Mouse (Mus musculus) limb, embryonic 13.5 days (tissue): ENCODE data around the gene Ptprg. TPM values are rescaled to one million over a fixed set of nuclear protein-coding genes. Genes with fewer than 3 reads are reported as not detected.
"Not testable (repeated sequence)": the region's sequence is repeated elsewhere in the genome, so short reads cannot be mapped to it uniquely, and the experiment has no call there.

Experiments
- ATAC-seq: fragments of 200-750 bp; cut with Nextera tagmentation; 2 replicates; pipeline ENCODE4 v1.8.0; 2017; ENCODE audit warnings: low read depth, moderate number of reproducible peaks, moderate TSS enrichment; ENCODE audit not compliant: low FRiP score
- H3K27ac ChIP-seq: fragments of 300-500 bp; sonication (generic); 2 replicates; pipeline ENCODE4 v1.5.1; 2015; ENCODE audit warnings: inconsistent platforms, mild to moderate bottlenecking, moderate library complexity
- H3K27me3 ChIP-seq: fragments of 300-500 bp; sonication (generic); 2 replicates; pipeline ENCODE4 v1.6.1; 2015; ENCODE audit warnings: mild to moderate bottlenecking, inconsistent platforms
- H3K36me3 ChIP-seq: fragments of 300-500 bp; sonication (generic); 2 replicates; pipeline ENCODE4 v1.6.1; 2015; ENCODE audit warnings: inconsistent platforms, mild to moderate bottlenecking, moderate library complexity
- H3K4me1 ChIP-seq: fragments of 300-500 bp; sonication (generic); 2 replicates; pipeline ENCODE4 v1.6.1; 2015; ENCODE audit warnings: inconsistent platforms
- H3K4me2 ChIP-seq: fragments of 300-500 bp; sonication (generic); replicated peaks from 2 replicates; pipeline ENCODE4 v1.6.1; 2015; ENCODE audit warnings: inconsistent platforms, mild to moderate bottlenecking, moderate library complexity
- H3K4me3 ChIP-seq: fragments of 300-500 bp; sonication (generic); 2 replicates; pipeline ENCODE4 v1.5.1; 2015; ENCODE audit warnings: moderate library complexity, mild to moderate bottlenecking, inconsistent platforms
- H3K9ac ChIP-seq: fragments of 300-500 bp; sonication (generic); 2 replicates; pipeline ENCODE4 v1.6.1; 2015; ENCODE audit warnings: mild to moderate bottlenecking, inconsistent platforms
- H3K9me3 ChIP-seq: fragments of 300-500 bp; sonication (generic); 2 replicates; pipeline ENCODE4 v1.6.1; 2016; ENCODE audit warnings: inconsistent platforms
- polyA plus RNA-seq: library from polyadenylated mRNA; unstranded; fragments of >200 nt; fragmentation: Nextera tagmentation; extraction: Ambion mirVana; gene quantifications from 2 replicates; pipeline ENCODE4 v1.2.1, GENCODE M21; 2015

Ptprg gene
- polyA plus RNA-seq, 1 experiment from 2014 or later = 38.4 TPM

- ATAC-seq, H3K9me3 ChIP-seq, H3K9ac ChIP-seq, H3K27me3 ChIP-seq, H3K27ac ChIP-seq, H3K4me1 ChIP-seq, H3K4me3 ChIP-seq, H3K4me2 ChIP-seq, H3K36me3 ChIP-seq: not testable (repeated sequence)
Measured at GRCm38 (mm10) chr14:12289747-12290146, 736.4 kb downstream of the Ptprg start.

Other genes with a start within 250 kb of the Ptprg start
- 1.2 and 1.4 TPM in 2 replicates for gene Gm3839, start 196.8 kb upstream of the Ptprg start, polyA plus RNA-seq